Mouse (Mus musculus): ENCODE results near the gene Tenm4. TPM values are rescaled to one million over a fixed set of nuclear protein-coding genes. Genes with fewer than 3 reads are reported as not detected.

Gene Tenm4
- polyA plus RNA-seq, 1 experiment: 1.0 TPM

DNA sequence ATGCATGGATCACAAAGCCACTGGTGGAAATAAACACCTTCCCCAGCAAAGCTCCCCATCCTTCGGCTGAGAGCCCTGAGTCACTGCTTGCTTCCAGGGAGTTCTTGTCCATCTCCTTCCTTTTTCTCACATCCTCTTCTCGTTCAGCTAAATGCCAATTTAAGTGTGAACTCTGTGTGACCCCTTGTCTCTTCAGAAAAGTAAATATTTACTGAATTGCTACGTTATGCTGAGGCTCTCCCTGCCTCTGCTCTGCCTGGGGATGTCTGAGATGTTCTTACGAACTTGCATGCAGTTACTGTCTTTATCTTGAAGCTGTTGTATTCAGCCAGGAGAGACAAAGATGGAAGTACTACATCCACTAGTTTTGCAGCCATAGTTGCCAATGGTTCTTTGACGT lies 374.9 kb downstream of the Tenm4 start:
- 17% methylated on average over 5 of the region's 5 CpGs for WGBS
- DNase-seq (ENCODE audit: low read depth, low spot score): no peak

DNA sequence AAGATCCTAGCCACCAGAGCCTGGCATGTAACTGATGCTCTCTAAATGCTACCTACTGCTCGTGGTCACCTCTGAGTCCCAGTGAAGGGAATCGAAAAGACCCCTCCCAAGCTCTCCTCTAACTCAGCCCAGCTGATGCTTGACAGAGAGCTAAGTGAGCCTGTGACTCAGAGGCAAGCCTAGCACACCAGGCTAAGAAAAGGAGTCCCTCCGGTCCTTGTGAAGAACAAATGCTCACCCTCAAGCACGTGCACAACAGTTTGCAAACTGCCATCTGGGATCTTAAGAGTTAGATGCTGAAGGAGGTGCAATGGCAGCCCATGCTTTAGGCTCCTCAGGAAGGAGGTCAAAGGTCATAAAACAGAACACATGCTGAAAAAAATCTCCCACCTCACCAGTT lies 380.8 kb downstream of the Tenm4 start:
- no peak for DNase-seq (ENCODE audit: low read depth, low spot score)
- WGBS: 73% methylated on average over 4 of the region's 4 CpGs

DNA sequence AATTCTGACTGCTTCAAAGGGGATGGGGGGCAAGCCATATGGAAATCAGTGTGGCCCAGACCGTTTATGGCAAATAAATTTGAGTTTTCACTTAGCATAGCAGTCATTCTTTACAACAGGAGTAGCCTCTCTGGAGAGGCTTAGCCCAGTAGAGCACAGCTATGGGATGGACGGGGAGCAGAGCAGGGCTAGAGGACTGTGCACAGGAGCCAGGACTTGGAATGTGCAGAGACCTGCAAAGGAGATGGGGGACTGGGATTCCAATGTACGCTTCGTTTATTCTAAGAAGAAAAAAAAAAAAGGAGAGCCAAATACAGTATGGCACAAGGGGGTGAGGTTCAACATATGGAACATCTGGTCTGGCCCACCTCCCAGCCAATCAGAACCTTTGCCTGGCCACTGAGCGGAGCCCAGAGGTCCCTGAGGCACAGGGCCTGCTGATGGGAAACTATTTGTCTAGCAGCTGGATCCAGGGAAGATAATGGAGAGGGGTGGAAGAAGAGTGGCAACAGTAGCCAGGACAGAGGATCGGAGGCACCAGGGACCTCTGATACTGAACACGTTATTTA lies 381.3 kb downstream of the Tenm4 start:
- DNase-seq (ENCODE audit: low read depth, low spot score): no peak
- 69% methylated on average over 7 of the region's 7 CpGs for WGBS

DNA sequence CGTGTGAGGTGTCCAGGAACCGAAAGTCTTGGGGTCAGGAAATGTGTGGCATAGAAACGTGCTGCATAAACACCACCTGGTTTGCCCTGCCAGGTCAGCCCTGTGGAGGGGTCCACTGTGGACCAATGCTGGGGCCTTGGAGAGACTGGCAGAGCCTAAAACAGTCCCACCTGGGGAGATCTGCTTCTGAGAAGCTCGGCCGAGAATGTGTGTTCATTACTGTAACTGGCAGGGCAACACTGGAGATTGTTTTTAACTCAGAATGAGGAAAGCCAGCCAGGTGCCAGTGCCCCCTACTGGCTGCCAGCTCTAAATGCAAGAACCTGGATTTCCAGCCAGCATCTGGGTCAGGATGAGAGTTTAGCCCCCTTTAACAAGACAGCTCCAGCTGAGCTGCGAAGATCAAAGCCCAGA lies 383.2 kb downstream of the Tenm4 start:
- DNase-seq (ENCODE audit: low read depth, low spot score): no peak
- WGBS: 51% methylated on average over 6 of the region's 6 CpGs

DNA sequence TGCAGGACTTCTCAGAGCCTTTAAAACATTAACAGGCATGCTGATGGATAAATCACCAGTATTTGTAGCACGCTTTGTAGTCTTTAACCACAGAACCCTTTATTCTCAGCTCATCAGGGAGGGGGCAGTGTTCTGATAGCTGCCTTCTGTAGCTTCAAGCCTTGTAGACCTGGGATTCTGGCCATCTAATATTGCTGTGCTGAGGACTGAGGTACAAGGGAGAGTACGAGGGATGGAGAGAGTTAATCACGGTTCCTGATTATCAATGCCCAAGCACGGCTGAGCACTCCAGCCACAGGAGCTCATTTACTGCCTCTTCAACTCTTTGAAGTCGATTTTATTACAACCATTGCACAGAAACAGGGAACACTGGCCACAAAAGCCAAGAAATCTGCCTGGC lies 384.2 kb downstream of the Tenm4 start:
- DNase-seq (ENCODE audit: low read depth, low spot score): no peak
- 30% methylated on average over 5 of the region's 5 CpGs for WGBS

DNA sequence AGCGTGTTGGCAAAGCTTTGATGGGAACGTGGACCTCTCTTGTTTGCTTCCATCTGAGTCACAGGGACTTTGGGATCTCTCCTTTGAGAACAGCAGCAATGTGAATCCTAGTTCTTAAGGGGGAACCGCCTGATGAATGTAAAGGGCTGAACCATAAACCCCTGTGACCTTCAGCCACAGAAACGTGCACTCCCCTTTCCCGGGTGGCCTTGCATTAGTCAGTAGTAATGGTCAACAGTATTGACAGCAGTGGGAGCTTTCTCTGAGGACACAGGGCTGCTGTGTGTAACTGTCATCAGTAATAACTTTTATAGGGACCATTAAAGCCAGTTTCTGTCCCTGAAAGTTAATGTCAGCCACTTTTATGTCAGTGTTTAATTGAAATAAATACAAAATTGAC lies 385.7 kb downstream of the Tenm4 start:
- 34% methylated on average over 5 of the region's 5 CpGs for WGBS
- DNase-seq (ENCODE audit: low read depth, low spot score): no peak

DNA sequence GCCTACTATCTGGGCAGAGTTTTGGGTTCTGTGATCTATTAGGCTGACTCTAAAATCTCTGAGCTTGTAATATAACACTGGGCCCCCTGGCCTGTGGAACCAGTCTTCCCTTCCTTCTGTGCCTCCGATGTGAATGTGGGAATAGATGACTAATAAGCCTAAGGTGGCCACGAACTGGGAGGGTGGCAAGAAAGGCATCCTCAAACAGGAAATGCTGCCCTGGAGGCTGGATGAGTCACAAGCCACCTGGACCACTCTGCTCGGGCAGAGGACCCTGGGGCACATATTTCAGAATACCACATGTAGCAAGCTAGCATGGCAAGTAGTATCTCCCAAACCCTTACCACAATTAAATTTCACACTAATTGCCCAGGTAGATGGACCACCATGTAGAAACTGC lies 391.8 kb downstream of the Tenm4 start:
- 37% methylated on average over 3 of the region's 3 CpGs for WGBS

DNA sequence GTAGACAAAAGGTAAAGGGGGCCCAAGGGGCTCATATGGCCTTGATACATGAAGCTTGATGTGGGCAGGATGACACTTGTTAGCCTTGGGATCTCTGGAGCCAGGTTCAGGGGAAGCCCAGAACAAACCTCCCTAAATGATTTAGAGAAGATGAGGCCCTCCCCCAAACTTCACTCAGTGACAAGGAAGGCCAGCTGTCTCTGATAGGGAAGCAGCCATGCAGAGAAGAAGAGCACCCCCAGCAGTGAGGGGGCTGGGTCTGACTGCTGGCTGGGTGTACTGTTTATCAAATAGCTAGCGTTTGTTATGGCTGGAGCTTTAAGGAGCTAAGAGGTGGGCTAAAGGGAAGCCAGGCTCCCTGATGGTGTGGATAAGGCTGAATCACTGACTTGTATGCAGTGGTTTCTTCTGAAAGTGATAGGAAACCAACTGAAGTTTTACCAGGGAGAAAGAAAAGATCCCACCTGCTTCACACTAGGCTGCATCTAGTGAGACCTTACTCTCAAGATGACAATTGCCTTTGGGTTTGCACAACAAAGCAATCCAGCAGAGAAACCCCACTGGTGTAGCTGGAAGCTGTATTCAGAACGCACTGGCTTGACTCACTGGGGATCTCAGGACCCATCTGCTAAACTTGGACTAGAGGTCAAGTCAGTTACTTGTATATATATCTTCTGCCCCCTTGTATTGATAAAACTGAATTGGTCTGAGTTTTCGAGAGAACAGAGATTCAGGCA lies 392.5 kb downstream of the Tenm4 start:
- no peak for DNase-seq (ENCODE audit: low read depth, low spot score)
- 54% methylated on average over 3 of the region's 3 CpGs for WGBS

More for the DNA sequence above, 391.8 kb downstream of the Tenm4 start:
- no peak for DNase-seq (ENCODE audit: low read depth, low spot score)

DNA sequence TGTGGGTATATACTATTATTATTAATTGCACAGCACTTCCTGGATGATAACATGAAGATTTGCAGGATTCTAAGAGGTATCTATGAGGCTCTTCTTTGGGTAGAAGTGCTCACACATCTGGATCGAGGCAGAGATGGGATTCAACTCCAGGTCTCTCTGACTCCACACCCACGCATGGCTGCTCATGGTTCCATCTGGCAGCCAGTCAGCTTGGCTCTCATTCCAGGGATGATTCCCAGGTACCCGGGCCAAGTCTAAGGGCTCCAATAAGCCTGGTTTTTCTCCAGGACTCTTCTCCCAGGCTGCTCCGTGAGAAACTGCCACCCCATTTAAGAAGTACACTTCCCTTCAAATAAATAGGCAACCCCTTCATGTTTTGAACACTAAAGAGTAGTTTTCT lies 394.8 kb downstream of the Tenm4 start:
- DNase-seq (ENCODE audit: low read depth, low spot score): no peak
- 51% methylated on average over 4 of the region's 4 CpGs for WGBS

DNA sequence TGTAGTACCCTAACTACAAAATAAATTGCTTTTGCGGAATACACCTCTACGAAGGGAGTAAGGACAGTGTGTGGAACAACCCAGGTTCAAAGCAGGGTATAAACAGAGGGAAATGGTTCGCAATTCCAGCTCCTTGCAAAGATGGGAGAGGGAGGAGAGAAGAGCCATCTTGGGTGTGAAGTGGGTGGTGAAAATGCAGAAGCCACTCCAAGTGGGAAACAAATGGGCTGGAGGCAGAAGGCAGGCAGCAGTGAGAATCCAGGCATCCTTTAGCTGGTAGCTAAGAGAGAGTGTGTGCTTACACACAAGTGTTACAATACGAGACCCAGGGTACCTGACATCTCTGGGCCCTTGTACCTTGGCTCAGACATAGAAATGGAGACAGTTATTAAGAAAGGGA lies 395.2 kb downstream of the Tenm4 start:
- no peak for DNase-seq (ENCODE audit: low read depth, low spot score)
- 80% methylated on average over 4 of the region's 4 CpGs for WGBS

DNA sequence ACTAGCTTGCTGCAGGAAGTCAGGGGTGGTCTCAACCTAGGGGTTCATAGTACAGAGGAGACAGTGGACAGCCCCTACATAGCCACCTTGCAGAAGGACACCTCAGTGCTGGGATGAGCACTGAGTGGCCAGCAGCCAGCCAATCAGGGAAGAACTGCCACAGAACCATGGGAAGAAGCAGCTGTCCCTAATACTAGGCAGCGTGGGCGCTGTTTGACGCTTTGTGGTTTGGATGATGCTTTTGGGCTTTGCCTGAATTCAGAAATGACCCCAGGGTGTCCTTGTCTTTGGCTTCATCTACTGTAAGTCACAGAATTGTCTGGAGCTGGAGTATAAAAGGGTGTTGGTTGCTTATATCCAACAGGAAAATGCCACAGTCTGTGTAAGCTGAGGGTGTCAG lies 397.0 kb downstream of the Tenm4 start:
- no peak for DNase-seq (ENCODE audit: low read depth, low spot score)
- WGBS: 82% methylated on average over 3 of the region's 3 CpGs

DNA sequence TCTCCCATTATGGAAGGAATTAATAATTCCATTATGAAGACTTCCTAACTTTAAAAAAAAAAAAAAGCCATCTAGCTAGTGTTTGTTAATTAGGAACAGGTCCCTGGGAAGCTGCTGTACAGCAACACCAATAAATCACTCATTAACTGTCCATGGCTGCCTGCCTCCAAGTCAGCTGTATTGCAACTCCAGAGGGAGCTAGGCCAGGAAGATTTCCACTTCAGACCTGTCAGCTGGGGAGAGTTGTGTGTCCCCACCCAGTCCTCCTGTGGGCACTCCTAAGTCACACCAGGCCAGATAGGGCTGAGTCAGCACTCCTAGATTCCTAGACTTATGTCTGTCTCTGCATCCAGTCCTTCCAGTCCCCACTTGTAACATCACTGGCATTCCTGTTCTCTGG lies 399.9 kb downstream of the Tenm4 start:
- no peak for DNase-seq (ENCODE audit: low read depth, low spot score)

DNA sequence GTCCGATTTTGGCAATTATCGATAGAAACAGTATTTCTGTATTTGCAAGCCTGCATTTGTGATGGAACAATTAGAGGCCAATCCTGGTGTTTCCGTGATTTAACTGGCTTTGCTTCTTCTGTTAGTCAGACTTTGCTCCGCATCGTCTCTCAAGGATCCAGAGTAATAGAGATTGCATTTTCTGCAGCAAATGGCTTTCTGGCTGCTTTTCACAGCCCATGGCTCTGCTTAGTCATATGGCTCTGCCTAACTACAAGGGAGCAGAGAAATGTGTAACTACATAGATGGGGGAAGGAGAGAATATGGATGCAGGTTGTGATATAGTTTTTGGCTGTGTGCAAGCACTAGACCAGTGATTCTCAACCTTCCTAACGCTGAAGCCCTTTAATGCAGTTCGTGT lies 401.9 kb downstream of the Tenm4 start:
- DNase-seq (ENCODE audit: low read depth, low spot score): no peak
- WGBS: 92% methylated on average over 7 of the region's 7 CpGs

DNA sequence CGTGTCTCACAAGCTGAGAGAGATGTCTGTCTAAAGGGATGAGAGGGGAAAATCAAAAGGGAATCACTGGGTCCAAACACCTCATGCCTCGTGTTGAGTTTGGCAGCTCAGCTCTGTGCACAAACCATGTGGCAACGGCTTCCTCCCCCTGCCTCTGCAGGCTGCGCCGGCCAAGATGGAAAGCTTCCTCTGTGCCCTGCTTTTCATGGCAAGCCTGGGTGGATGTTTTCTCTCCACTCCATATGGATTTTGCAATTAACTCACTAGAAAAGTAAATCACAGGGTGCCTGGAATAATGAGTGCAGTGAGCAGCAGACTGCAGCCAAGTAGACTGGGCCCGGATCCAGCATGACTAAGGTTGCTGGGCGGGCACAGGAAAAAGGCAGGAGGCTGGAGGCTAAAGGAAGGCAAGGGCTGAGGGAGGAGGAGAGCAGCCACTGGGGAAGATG lies 404.2 kb downstream of the Tenm4 start:
- no peak for DNase-seq (ENCODE audit: low read depth, low spot score)
- WGBS: 48% methylated on average over 7 of the region's 7 CpGs

DNA sequence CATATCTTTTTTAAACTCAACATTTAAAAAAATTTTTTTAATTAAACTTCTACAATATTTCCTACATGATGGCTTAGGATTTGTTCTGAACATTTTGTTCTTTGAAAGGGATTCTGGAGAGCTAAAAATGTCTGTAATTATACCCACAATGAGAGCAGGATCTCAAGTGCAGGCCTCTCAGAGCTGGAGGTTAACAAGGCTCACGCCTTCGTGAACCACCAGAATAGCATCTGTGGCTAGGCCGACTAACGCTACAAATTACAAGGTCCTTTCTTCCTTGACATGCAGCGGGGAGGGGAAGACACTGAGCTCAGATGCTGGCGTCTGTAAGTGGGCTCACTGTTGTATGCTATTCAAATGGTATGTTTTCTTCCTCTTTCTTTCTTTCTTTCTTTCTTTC lies 411.7 kb downstream of the Tenm4 start:
- WGBS: 72% methylated on average over 6 of the region's 6 CpGs
- DNase-seq (ENCODE audit: low read depth, low spot score): no peak

DNA sequence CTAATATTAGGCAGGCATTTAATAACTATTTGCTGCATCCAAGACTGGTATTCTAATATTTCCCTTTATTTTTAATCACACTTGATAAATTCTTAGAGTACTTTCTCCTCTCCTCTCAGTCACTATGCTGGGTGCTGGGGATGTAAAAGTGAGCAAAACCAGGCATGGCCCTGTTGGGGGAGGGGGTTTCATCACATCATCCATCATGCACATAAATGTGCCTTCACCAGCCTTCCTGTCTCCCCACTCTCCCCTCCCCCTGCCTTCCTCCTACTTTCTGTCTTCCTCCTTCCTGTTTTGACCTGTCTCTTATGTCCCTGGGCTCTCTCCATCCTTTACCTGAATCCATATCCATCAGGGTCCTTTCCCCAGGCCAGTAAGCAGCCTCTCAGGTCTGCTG lies 416.4 kb downstream of the Tenm4 start:
- DNase-seq (ENCODE audit: low read depth, low spot score): no peak

DNA sequence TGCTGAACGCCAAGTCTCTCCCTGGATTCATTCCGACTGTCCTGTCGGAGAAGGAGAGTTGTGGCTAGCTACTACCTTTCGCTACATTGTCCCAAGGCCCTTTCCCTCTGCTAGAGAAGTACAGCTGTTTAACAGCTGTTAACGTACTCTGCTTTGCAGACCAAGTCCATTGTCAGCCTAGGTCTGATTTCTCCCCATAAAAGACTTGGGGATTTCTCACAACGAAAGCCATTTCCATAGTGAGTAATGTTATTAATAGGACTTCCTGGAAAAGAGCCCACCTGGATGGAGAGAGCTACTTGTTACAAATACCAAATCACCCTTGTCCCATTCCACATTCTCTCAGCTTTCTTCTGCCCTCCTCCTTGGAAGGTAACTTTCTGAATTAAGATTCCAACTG lies 417.5 kb downstream of the Tenm4 start:
- 75% methylated on average over 6 of the region's 6 CpGs for WGBS
- no peak for DNase-seq (ENCODE audit: low read depth, low spot score)

DNA sequence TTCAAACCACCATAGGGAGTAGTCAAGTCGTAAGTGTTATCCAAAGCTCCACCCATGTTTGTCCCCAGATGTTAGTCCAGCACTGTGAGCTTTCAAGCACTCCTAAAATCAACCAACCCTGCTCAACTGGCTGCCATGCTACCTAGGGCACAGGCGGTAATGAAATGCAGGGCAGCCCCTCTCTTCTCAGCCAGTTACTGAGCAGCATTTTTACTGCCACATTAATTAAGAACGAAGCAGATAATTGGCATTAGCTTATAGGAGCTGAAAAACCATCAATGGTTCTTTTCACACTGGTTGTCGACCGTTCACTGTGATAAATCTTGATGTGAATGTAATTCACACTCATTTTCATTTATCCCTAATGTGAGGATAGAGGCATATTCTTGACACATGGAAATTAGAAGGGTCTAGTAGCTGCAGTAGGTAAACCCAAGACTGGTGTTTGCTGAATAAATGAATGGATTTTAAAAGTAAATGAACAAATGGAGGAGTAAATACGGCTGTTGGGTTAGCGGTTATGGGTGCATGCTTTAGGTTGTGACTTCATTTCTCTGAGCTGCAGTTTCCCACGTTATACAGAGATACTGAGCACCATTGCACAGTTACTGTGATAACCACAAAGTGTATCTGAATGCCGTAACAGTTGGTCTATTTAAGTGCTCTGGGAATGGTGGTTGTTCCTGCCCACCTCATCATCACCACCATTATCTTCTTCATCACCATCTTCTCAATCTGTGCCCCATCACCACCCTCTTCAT lies 424.7 kb downstream of the Tenm4 start:
- DNase-seq (ENCODE audit: low read depth, low spot score): no peak
- 83% methylated on average over 9 of the region's 9 CpGs for WGBS

DNA sequence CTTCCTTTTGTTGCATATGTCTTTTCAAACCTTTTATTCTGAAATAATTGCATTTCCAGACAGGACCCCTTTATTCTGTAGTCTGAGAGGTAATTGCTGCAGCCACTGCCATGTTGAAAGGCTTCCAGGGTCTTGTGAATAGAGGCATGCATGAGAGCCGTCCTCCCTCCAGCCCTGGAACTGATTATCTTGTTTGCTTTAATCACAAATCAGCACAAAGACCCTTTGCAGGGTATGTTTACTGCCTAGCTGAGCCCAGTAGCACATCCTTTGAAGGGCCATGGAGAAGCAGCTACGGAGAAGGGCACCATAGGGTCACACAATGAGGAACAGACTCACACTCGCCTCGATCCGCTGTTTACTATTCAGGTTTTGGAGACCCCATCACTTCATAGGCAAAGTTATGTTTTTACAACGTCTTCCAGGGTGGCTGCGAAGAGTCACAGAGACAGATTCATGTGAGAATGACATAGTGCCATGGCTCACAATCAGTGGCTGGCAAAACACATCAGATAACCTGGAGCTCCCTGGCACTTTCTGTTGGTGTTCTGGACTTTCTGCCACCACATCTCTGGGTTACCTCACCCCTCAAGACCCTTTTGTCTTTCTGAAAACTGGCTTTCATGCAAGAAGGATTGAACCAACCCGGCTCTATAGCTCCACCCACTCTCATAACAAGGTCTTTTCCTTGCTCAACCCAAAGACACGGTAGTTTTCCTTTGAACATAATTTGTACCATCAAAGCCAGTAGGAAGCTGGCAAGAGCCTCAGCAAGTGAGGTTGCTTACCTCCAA lies 425.6 kb downstream of the Tenm4 start:
- DNase-seq (ENCODE audit: low read depth, low spot score): no peak
- WGBS: 57% methylated on average over 9 of the region's 9 CpGs

DNA sequence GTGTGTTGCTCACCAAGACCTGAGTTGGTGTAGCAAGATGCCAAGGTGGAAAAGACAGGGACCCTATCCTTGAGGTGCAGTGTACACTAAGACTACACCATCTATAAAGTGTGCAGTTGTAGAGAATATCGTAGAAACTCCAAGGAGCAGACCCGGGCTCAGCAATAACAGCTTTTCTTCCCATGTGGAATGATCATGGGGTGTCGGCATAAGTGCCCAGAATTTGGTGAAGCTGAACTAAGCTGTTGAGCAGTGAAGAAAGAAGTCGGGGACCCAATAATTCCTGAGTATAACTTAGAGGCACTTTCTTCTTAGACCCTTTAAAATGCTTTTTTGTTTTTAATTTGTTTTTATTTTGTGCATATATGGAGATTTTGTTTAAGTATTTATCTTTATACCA lies 426.8 kb downstream of the Tenm4 start:
- WGBS: 91% methylated on average over 4 of the region's 4 CpGs

More for the DNA sequence above, 426.8 kb downstream of the Tenm4 start:
- no peak for DNase-seq (ENCODE audit: low read depth, low spot score)

Data from large intestine, adult 2 months (tissue).